In the genomic region with DNA sequence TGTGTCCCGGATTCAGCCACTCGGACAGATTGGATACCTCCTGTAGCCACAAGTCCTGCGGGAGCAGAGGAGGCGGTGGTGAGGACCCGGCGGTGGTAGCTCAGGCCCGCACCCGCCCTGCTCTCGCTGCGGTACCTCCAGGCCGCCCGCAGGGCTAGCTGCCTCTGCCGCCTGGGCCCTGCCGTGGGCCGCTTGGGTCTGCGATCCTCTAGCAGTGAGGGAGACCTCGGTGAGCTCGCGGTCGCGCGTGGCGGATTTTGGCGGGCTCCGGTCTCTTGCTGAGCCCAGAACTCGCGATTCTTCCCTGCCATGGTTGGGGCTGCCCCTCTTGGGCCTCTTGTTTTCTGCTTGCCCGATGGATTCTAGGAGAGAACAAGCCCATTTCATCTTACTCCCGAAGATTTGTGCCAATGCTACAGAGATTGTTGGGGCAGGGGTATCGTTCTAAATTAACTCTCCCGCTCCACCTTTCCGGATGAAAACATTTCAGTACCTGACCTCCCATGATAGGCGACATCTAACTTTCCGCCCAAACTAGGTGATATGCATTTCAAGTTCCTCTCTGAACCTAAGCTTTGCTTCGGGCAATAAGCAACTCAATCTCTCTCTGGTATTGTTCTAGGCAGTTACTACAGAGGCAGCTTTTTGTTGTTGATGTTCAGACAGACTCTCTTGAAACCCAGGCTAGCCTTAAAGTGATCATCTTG, we compare ENCODE assay signal across 8 mouse cellular contexts. TPM values are rescaled to one million over a fixed set of nuclear protein-coding genes. Genes with fewer than 3 reads are reported as not detected.
DNase-seq lines count a peak whose midpoint lies in the region; ATAC-seq and TF ChIP-seq lines count a peak whose summit lies in the region.

No protein-coding gene starts in this region.

- H3K4me3 ChIP-seq in lung, adult 2 months (replicated peaks; ENCODE audit: extremely low read depth, low read depth, low read length), result peak overlapping the region; percentile 99
- H3K4me3 ChIP-seq in brown adipose tissue, adult 24 weeks (ENCODE audit: insufficient read depth, low read depth, low read length), result peak overlapping the region; percentile 91
- peak overlapping the region; percentile 91 for H3K4me3 ChIP-seq in hindbrain, embryonic 11.5 days (ENCODE audit: low read depth, low read length)
- peak overlapping the region; percentile 79 for H3K4me3 ChIP-seq in midbrain, embryonic 10.5 days

- peaks cover 8% of the 10 kb centered on the region for H3K4me1 ChIP-seq in lung, adult 2 months (ENCODE audit: control insufficient read depth, insufficient read depth, low read length)
- 0 out of 2 replicates have a peak, but pooled peaks cover 4% of the 10 kb centered on the region for H3K4me1 ChIP-seq in brown adipose tissue, adult 24 weeks (ENCODE audit: control insufficient read depth, insufficient read depth, insufficient read length, low read length)
- H3K4me1 ChIP-seq in hindbrain, embryonic 11.5 days (replicated peaks; ENCODE audit: control insufficient read depth, insufficient read depth, low read length), result peaks cover 10% of the 10 kb centered on the region; the same call in 1 of the 2 replicates
- H3K4me1 ChIP-seq in midbrain, embryonic 10.5 days, result peaks cover 48% of the 10 kb centered on the region

- no peak for TF ChIP-seq CTCF in lung, adult 2 months (IDR thresholded peaks at IDR 0.05; ENCODE audit: insufficient read depth, low read length)

- no peaks in the 10 kb centered on the region for H3K36me3 ChIP-seq in hindbrain, embryonic 11.5 days (ENCODE audit: control insufficient read depth, insufficient read depth, low read length)
- peaks cover 33% of the 10 kb centered on the region for H3K36me3 ChIP-seq in midbrain, embryonic 10.5 days

- H3K27me3 ChIP-seq in hindbrain, embryonic 11.5 days (ENCODE audit: control insufficient read depth, insufficient read depth, low read length), result no peaks in the 10 kb centered on the region
- H3K27me3 ChIP-seq in midbrain, embryonic 10.5 days (ENCODE audit: low read depth, poor library complexity, severe bottlenecking), result no peaks in the 10 kb centered on the region

- no peaks in the 10 kb centered on the region for H3K9me3 ChIP-seq in hindbrain, embryonic 11.5 days (ENCODE audit: control insufficient read depth, low read length)
- no peaks in the 10 kb centered on the region for H3K9me3 ChIP-seq in midbrain, embryonic 10.5 days (replicated peaks)

- H3K4me2 ChIP-seq in hindbrain, embryonic 11.5 days (replicated peaks; ENCODE audit: low read depth, low read length), result peak overlapping the region; percentile 86

- peak; percentile 3 for DNase-seq in lung, adult 2 months
- no peak for DNase-seq in lung, postnatal 4 days
- DNase-seq in hindbrain, embryonic 11.5 days (ENCODE audit: low spot score), result no peak
- no peak for DNase-seq in midbrain, embryonic 10.5 days (ENCODE audit: low spot score)
- no peak for DNase-seq in retina, postnatal 1 day
- no peak for DNase-seq in cerebellum, postnatal 4 days (ENCODE audit: low spot score in 2 of 2)
- no peak for DNase-seq in gastrocnemius, adult 18-20 months (ENCODE audit: low spot score)

- H3K27ac ChIP-seq in brown adipose tissue, adult 24 weeks (replicated peaks; ENCODE audit: low read depth, low read length), result peak overlapping the region; percentile 67
- H3K27ac ChIP-seq in hindbrain, embryonic 11.5 days (ENCODE audit: low read depth, low read length), result peak overlapping the region; percentile 77; the same call in 1 of the 2 replicates
- peak overlapping the region; percentile 96 for H3K27ac ChIP-seq in midbrain, embryonic 10.5 days (replicated peaks)

- peak; percentile 62 for ATAC-seq in hindbrain, embryonic 11.5 days (ENCODE audit: low FRiP score)

- WGBS in lung, adult 2 months, result 1% methylated on average over 35 of the region's 35 CpGs
- WGBS in hindbrain, embryonic 11.5 days, result 2% methylated on average over 35 of the region's 35 CpGs
- 2% methylated on average over 35 of the region's 35 CpGs for WGBS in midbrain, embryonic 10.5 days

- peak overlapping the region; percentile 94 for H3K9ac ChIP-seq in hindbrain, embryonic 11.5 days (ENCODE audit: low read depth, low read length)

- no peak for TF ChIP-seq POLR2A in lung, adult 2 months (IDR thresholded peaks at IDR 0.05; ENCODE audit: borderline replicate concordance, extremely low read depth, low read depth, low read length)

RNA-seq across cellular contexts. Expression of a gene that starts 0.5 kb away (rescaled TPM):
- polyA plus RNA-seq in lung, adult 2 months (2012; rRNA removed), result 86.2 and 98.0 TPM in 2 replicates
- 14.1 and 17.0 TPM in 2 replicates for polyA plus RNA-seq in brown adipose tissue, adult 24 weeks (2012; ENCODE audit: insufficient read depth, insufficient read length, missing spikeins)
- 59.8 and 64.4 TPM in 2 replicates for polyA plus RNA-seq in hindbrain, embryonic 11.5 days (2014; fragmentation: Nextera tagmentation; extraction: Ambion mirVana)
- 80.7 and 87.0 TPM in 2 replicates for polyA plus RNA-seq in midbrain, embryonic 10.5 days (2016; fragmentation: Nextera tagmentation; extraction: Ambion mirVana)
- 1 to 10 TPM; 4.3 to 4.5 TPM for total RNA-seq in gastrocnemius, adult 18-20 months (2021)

RNA-seq across cellular contexts. Expression of a gene that starts 10.5 kb away (rescaled TPM):
- 24.6 and 28.8 TPM in 2 replicates for polyA plus RNA-seq in lung, adult 2 months (2012; rRNA removed)
- 0.36 TPM in 1 of 2 replicates, not detected in the other for polyA plus RNA-seq in brown adipose tissue, adult 24 weeks (2012; ENCODE audit: insufficient read depth, insufficient read length, missing spikeins)
- 7.7 and 9.0 TPM in 2 replicates for polyA plus RNA-seq in hindbrain, embryonic 11.5 days (2014; fragmentation: Nextera tagmentation; extraction: Ambion mirVana)
- polyA plus RNA-seq in midbrain, embryonic 10.5 days (2016; fragmentation: Nextera tagmentation; extraction: Ambion mirVana), result 5.6 and 6.5 TPM in 2 replicates
- 1 to 10 TPM in 1 of 2 experiments, under 1 TPM in 1; 0.94 to 1.2 TPM for total RNA-seq in gastrocnemius, adult 18-20 months (2021)
